Comparison of ENCODE assay signal across 8 mouse cellular contexts in genomic region chr14:45657641-45658611, GRCm38 (mm10). TPM values are rescaled to one million over a fixed set of nuclear protein-coding genes. Genes with fewer than 3 reads are reported as not detected.
DNase-seq lines count a peak whose midpoint lies in the region; ATAC-seq and TF ChIP-seq lines count a peak whose summit lies in the region.

Gene Ddhd1 (minus strand): TSS chr14:45658143.

- DNase-seq in A20 (ENCODE audit: low read depth, low spot score) (peak; percentile 91), liver (peak; percentile 94)
- peak; percentile 93 for DNase-seq in heart, embryonic 10.5 days (ENCODE audit: low spot score)
- DNase-seq in spleen, postnatal 4 days (ENCODE audit: low spot score in 2 of 2): peak; percentile 88 to 94

- ATAC-seq in kidney, embryonic 15.5 days (replicated peaks; ENCODE audit: low FRiP score): peak; percentile 94
- ATAC-seq in monocyte, adult 5-6 weeks (replicated peaks; ENCODE audit: insufficient number of reproducible peaks, low FRiP score, low TSS enrichment, poor library complexity, severe bottlenecking): peak; percentile 71

- no peaks in the 10 kb centered on the region for H3K27me3 ChIP-seq in heart, embryonic 10.5 days (ENCODE audit: insufficient read depth, poor library complexity, severe bottlenecking)
- H3K27me3 ChIP-seq in kidney, embryonic 15.5 days: no peaks in the 10 kb centered on the region

- peaks cover 25% of the 10 kb centered on the region for H3K4me1 ChIP-seq in bone marrow macrophage, adult 2 months (ENCODE audit: control insufficient read depth, insufficient read depth, low read length)
- H3K4me1 ChIP-seq in embryonic fibroblast, embryonic 13.5 days (ENCODE audit: control insufficient read depth, insufficient read depth, low read length): no peaks in the 10 kb centered on the region; the same call in 1 of the 2 replicates
- H3K4me1 ChIP-seq in heart, embryonic 10.5 days: peaks cover 29% of the 10 kb centered on the region
- H3K4me1 ChIP-seq in kidney, embryonic 15.5 days: peaks cover 27% of the 10 kb centered on the region

- H3K4me2 ChIP-seq in kidney, embryonic 15.5 days: peak within 1 kb of the TSS; percentile 94

- under 1% methylated on average over 117 of the region's 123 CpGs for WGBS in heart, embryonic 10.5 days
- WGBS in kidney, embryonic 15.5 days: under 1% methylated on average over 115 of the region's 123 CpGs

- TF ChIP-seq CTCF in bone marrow macrophage, adult 2 months (IDR thresholded peaks at IDR 0.05; ENCODE audit: low read depth, low read length): no peak
- TF ChIP-seq CTCF in embryonic fibroblast, embryonic 13.5 days (IDR thresholded peaks at IDR 0.05; ENCODE audit: borderline replicate concordance, insufficient read depth, low read length): no peak

- no peaks in the 10 kb centered on the region for H3K9me3 ChIP-seq in heart, embryonic 10.5 days
- H3K9me3 ChIP-seq in kidney, embryonic 15.5 days (replicated peaks): no peaks in the 10 kb centered on the region

- H3K27ac ChIP-seq in bone marrow macrophage, adult 2 months (ENCODE audit: insufficient read depth, low read depth, low read length): peak within 1 kb of the TSS; percentile 83
- H3K27ac ChIP-seq in embryonic fibroblast, embryonic 13.5 days (ENCODE audit: insufficient read depth, low read length): peak within 1 kb of the TSS; percentile 50; the same call in 1 of the 2 replicates
- peak within 1 kb of the TSS; percentile 95 for H3K27ac ChIP-seq in heart, embryonic 10.5 days
- peak within 1 kb of the TSS; percentile 93 for H3K27ac ChIP-seq in kidney, embryonic 15.5 days

- no peak for TF ChIP-seq POLR2A in bone marrow macrophage, adult 2 months (IDR thresholded peaks at IDR 0.05; ENCODE audit: borderline replicate concordance, low read depth, low read length)
- TF ChIP-seq POLR2A in embryonic fibroblast, embryonic 13.5 days (IDR thresholded peaks at IDR 0.05; ENCODE audit: low read depth, low read length): peak; percentile 73

- H3K9ac ChIP-seq in kidney, embryonic 15.5 days: peak within 1 kb of the TSS; percentile 82

- H3K4me3 ChIP-seq in bone marrow macrophage, adult 2 months (ENCODE audit: insufficient read depth, low read length): peak within 1 kb of the TSS; percentile 95
- H3K4me3 ChIP-seq in embryonic fibroblast, embryonic 13.5 days (ENCODE audit: insufficient read depth, low read length): peak within 1 kb of the TSS; percentile 85
- peak within 1 kb of the TSS; percentile 91 for H3K4me3 ChIP-seq in heart, embryonic 10.5 days
- peak within 1 kb of the TSS; percentile 83 for H3K4me3 ChIP-seq in kidney, embryonic 15.5 days (replicated peaks)

- H3K36me3 ChIP-seq in heart, embryonic 10.5 days: no peaks in the 10 kb centered on the region
- no peaks in the 10 kb centered on the region for H3K36me3 ChIP-seq in kidney, embryonic 15.5 days

RNA-seq across cellular contexts. Expression of gene Ddhd1, which starts in this region (rescaled TPM):
- polyA plus RNA-seq in bone marrow macrophage, adult 2 months (2012; ENCODE audit: insufficient read depth, insufficient read length, missing spikeins): 18.2 and 22.3 TPM in 2 replicates
- 20.2 and 23.6 TPM in 2 replicates for polyA plus RNA-seq in embryonic fibroblast, embryonic 13.5 days (2011; ENCODE audit: insufficient read length, low read depth, missing spikeins)
- polyA plus RNA-seq in heart, embryonic 10.5 days (2016; fragmentation: Nextera tagmentation; extraction: Ambion mirVana): 9.5 and 10.0 TPM in 2 replicates
- polyA plus RNA-seq in kidney, embryonic 15.5 days (2015; fragmentation: Nextera tagmentation; extraction: Ambion mirVana): 5.6 and 7.8 TPM in 2 replicates
- total RNA-seq in monocyte, adult 5-6 weeks (2017): 84.0 to 160 TPM (median 126 TPM) in 3 replicates

Comparison
In these comparisons a context has a peak if more than half of its experiments do, and no peak if none do; other contexts are left out.
1. Peak in every context shown above with its lines: DNase-seq, ATAC-seq, H3K4me3 ChIP-seq and H3K27ac ChIP-seq.